Mouse (Mus musculus): ENCODE results near the gene Hcfc2. TPM values are rescaled to one million over a fixed set of nuclear protein-coding genes. Genes with fewer than 3 reads are reported as not detected.
A peak's percentile ranks its signal among the peaks of the same experiment; 100 is the strongest.

The Hcfc2 gene
- polyA plus RNA-seq, 1 experiment from 2014 or later: 42.0 TPM

DNA sequence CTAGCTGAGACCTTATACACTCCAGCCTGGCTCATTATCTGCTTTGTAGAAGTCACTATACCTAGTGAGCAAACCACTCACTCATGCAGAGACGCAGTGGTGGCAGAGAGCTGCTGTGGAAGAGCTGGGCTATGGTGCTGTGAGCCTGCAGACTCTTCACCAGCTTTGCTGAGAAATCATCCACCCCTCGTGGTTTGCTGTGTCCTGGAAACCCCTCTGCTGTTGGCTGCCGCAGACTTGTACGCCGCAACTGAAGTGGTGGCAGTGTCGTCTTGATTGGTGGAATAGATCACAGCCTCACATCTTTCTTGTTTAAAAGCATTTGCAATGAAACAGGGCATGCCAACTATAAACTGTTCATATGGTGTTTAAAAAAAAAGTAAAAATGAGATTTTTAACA is 48.3 kb downstream of the Hcfc2 start:
- ATAC-seq (ENCODE audit: low read depth): no peak

DNA sequence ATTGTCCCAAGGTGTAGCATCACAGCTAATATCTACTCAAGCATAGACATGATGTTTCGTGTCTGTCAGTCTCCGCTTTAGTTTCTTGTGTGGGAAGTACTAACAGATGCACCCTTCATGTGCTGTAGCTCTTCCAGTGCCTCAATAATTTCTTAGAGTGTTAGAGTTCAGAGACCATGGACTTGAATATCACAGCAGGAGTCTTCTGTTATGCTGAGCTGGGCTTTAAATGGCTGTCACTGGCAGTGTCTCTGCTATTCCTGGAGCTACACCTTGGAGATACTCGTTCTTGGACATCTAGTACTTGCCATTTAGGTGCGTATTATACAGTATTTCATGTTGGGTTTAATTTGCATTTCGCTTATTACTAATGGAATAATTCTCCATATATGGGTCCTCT is 49.3 kb downstream of the Hcfc2 start:
- H3K27ac ChIP-seq (replicated peaks): no peak overlapping the region
- H3K4me3 ChIP-seq: no peak overlapping the region
- no peak overlapping the region for H3K4me2 ChIP-seq
- H3K36me3 ChIP-seq: peaks cover 65% of the 10 kb centered on the region
- H3K27me3 ChIP-seq: no peaks in the 10 kb centered on the region
- ATAC-seq (ENCODE audit: low read depth): no peak
- WGBS: 86% methylated on average over 5 of the region's 5 CpGs
- H3K9ac ChIP-seq: no peak overlapping the region
- H3K4me1 ChIP-seq (replicated peaks): peaks cover 9% of the 10 kb centered on the region; the same call in 1 of the 2 replicates
- no peaks in the 10 kb centered on the region for H3K9me3 ChIP-seq

More for the DNA sequence above, 48.3 kb downstream of the Hcfc2 start:
- H3K9ac ChIP-seq: no peak overlapping the region
- peaks cover 9% of the 10 kb centered on the region; the same call in 1 of the 2 replicates for H3K4me1 ChIP-seq (replicated peaks)
- WGBS: 93% methylated on average over 6 of the region's 6 CpGs
- no peak overlapping the region for H3K4me3 ChIP-seq
- no peak overlapping the region for H3K4me2 ChIP-seq
- H3K9me3 ChIP-seq: no peaks in the 10 kb centered on the region
- H3K27me3 ChIP-seq: no peaks in the 10 kb centered on the region
- H3K27ac ChIP-seq (replicated peaks): no peak overlapping the region
- H3K36me3 ChIP-seq: peaks cover 64% of the 10 kb centered on the region

DNA sequence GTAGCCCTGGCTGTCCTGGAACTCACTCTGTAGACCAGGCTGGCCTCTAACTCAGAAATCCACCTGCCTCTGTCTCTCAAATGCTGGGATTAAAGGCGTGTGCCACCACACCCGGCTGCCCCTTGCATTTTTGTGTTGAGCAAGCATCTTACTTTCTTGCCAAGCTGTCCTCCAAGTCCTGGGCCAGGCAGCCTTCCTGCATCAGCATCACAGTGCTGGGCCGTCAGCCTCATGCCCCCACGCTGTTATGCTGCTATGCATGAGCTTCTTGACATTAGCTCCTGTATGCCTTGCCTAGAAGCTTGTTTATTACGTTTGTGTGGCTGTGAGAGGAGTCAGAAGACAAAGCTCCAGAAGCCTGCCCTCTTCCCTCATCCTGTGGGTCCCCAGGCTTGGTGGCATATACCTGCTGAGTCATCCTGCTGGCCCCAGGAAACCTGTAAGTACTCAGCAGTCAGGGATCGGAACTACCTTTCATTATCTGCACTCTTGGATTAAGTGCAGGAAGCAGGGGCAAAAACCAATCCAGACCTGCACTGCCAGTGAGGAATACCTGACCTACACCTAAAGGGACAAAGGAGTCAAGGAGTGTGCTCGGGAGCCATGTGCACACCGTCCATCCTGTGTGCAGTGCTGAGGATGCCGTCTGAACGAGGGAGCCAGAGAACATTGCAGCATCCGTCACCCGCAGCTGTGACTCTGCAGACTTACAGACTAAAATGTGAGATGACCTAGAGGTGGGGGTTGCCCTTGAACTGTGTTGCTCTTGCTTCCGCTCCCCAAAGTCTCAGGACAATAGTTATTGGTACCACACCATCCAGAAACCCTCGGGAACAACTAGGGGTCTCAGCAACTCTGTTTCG is 51.3 kb downstream of the Hcfc2 start:
- H3K9me3 ChIP-seq: no peaks in the 10 kb centered on the region
- no peak overlapping the region for H3K9ac ChIP-seq
- peaks cover 84% of the 10 kb centered on the region for H3K36me3 ChIP-seq
- no peak overlapping the region for H3K4me3 ChIP-seq
- H3K27me3 ChIP-seq: no peaks in the 10 kb centered on the region
- WGBS: 90% methylated on average over 15 of the region's 15 CpGs
- H3K4me1 ChIP-seq (replicated peaks): no peaks in the 10 kb centered on the region
- no peak overlapping the region for H3K4me2 ChIP-seq
- ATAC-seq (ENCODE audit: low read depth): no peak
- no peak overlapping the region; the same call in 1 of the 2 replicates for H3K27ac ChIP-seq (replicated peaks)

DNA sequence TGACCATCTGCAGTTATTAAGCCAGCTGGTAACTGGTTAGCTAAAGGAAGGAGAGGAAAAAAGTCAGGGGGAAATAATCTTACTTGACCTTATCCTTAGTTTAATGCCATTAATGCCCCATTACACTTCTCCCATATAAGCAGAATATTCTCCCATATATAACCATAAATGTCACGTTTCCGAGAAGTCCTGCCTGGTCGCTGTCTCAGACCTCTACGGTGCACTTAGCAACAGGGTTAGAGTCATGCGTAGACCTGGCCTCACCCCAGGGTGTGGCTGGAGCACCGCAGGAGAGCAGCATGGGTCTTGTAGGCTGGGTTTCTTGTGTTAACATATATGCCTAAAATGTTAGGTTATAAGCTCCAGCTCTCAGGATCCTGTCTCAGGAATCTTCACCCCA is 54.8 kb downstream of the Hcfc2 start:
- H3K4me3 ChIP-seq: no peak overlapping the region
- no peak for ATAC-seq (ENCODE audit: low read depth)
- H3K27ac ChIP-seq (replicated peaks): no peak overlapping the region
- no peaks in the 10 kb centered on the region for H3K4me1 ChIP-seq (replicated peaks)
- peaks cover 96% of the 10 kb centered on the region for H3K36me3 ChIP-seq
- no peaks in the 10 kb centered on the region for H3K9me3 ChIP-seq
- H3K9ac ChIP-seq: no peak overlapping the region
- H3K27me3 ChIP-seq: no peaks in the 10 kb centered on the region
- no peak overlapping the region for H3K4me2 ChIP-seq
- 72% methylated on average over 6 of the region's 6 CpGs for WGBS

DNA sequence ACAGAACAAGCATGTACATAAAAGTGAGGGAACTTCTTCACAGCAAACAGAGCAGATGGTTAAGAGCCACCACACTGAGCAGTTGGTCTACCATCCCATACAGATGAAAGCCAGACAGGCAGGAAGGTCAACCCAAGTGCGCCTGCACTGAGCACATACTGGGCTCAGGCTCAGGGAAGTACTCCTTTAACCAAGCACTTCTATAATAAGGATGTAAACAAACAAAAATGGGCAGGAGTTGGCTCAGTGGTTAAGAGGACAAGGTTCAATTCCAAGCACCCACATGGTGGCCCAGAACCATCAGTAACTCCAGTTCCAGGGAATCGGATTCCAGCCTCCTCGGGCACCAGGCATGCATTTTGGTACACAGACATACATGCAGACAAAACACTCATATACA is 57.0 kb downstream of the Hcfc2 start:
- WGBS: 90% methylated on average over 3 of the region's 3 CpGs
- no peak overlapping the region for H3K9ac ChIP-seq
- no peak overlapping the region for H3K4me2 ChIP-seq
- H3K36me3 ChIP-seq: peaks cover 94% of the 10 kb centered on the region
- no peak overlapping the region for H3K27ac ChIP-seq (replicated peaks)
- no peaks in the 10 kb centered on the region for H3K9me3 ChIP-seq
- H3K4me1 ChIP-seq (replicated peaks): peaks cover 10% of the 10 kb centered on the region
- H3K4me3 ChIP-seq: no peak overlapping the region
- H3K27me3 ChIP-seq: no peaks in the 10 kb centered on the region
- no peak for ATAC-seq (ENCODE audit: low read depth)

DNA sequence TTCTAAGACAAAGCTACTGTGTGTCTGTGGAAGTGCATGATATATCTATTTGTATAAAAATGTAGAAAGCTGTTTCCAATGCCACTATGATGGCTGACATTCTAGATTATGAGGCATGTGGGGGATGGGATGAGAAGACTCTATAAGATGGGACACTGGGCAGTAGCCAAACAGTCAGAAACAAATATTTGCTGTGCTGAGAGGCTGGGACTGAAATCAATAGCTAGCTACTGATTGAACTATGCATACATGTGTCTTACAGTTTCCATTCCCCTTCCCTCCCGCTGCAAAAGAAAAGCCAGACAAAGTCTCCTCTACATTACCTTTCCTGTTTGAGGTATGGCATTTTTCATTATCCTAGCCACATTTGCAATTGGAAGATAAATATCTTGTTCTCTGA is 58.7 kb downstream of the Hcfc2 start:
- peaks cover 92% of the 10 kb centered on the region for H3K36me3 ChIP-seq
- no peaks in the 10 kb centered on the region for H3K27me3 ChIP-seq
- ATAC-seq (ENCODE audit: low read depth): no peak
- H3K9ac ChIP-seq: no peak overlapping the region
- no peak overlapping the region for H3K4me3 ChIP-seq
- H3K4me2 ChIP-seq: no peak overlapping the region
- H3K27ac ChIP-seq (replicated peaks): no peak overlapping the region
- 93% methylated on average over 1 of the region's 1 CpGs for WGBS
- H3K9me3 ChIP-seq: no peaks in the 10 kb centered on the region
- H3K4me1 ChIP-seq (replicated peaks): peaks cover 26% of the 10 kb centered on the region

DNA sequence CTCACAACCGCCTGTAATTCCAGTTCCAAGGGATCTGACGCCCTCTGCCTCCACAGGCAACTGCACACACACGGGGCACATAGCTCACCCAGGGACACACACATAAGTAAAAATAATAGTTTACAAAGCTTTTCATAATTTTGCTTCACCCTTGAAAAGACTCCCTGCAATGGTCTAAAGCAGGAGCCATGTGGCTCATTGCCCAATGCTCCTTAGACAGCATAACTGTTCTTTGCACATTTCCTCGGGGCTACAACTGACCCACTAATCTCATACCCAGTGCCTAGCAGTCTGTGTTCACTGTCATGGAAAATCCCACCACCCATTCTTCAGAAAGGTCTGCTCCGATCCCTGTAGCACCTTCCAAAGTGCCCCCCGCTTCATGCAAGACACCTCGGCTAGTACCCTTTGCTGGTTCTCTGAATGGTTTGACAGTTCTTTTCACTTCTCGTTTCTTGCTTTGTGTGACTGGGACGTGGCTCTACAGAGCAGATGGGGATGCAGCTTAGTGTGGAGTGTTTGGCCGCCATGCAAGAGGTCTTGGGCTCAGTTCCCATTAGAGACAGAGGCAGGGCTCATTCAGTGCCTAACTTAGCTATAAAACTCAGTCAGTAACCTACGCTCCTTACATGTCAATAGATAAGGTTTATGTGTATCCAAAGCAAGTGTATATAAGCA is 59.4 kb downstream of the Hcfc2 start:
- Histone ChIP-seq H3K9ac (no peak overlapping the region), H3K4me2 (no peak overlapping the region), H3K9me3 (no peaks in the 10 kb centered on the region), H3K4me1 (replicated peaks) (peaks cover 33% of the 10 kb centered on the region), H3K27me3 (no peaks in the 10 kb centered on the region), H3K4me3 (no peak overlapping the region), H3K36me3 (peaks cover 95% of the 10 kb centered on the region), H3K27ac (replicated peaks) (no peak overlapping the region)
- ATAC-seq (ENCODE audit: low read depth): no peak
- 95% methylated on average over 11 of the region's 11 CpGs for WGBS

DNA sequence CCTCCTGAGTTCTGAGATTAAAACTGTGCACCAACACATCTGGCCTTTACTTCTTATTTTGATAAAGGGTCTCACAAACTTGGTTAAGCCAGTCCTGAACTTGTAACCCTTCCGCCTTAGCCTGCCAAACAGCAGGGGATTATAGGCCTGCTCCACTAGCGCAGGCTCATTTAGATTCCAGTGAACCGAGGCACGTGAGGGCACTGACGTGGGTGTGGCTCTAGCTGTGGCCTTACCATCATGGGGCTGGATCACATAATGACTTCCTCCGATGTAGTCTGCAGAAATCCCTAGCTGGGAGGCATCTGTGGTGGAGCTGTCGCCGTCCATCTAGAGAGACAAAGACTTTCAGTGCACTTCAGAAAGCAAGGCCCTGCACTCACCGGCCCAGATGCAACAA is 60.5 kb downstream of the Hcfc2 start:
- Histone ChIP-seq H3K4me1 (replicated peaks) (peaks cover 44% of the 10 kb centered on the region), H3K27ac (replicated peaks) (no peak overlapping the region), H3K9me3 (no peaks in the 10 kb centered on the region), H3K9ac (no peak overlapping the region), H3K4me2 (no peak overlapping the region), H3K36me3 (peaks cover 90% of the 10 kb centered on the region), H3K27me3 (no peaks in the 10 kb centered on the region), H3K4me3 (no peak overlapping the region)
- ATAC-seq (ENCODE audit: low read depth): no peak
- WGBS: 70% methylated on average over 9 of the region's 9 CpGs

DNA sequence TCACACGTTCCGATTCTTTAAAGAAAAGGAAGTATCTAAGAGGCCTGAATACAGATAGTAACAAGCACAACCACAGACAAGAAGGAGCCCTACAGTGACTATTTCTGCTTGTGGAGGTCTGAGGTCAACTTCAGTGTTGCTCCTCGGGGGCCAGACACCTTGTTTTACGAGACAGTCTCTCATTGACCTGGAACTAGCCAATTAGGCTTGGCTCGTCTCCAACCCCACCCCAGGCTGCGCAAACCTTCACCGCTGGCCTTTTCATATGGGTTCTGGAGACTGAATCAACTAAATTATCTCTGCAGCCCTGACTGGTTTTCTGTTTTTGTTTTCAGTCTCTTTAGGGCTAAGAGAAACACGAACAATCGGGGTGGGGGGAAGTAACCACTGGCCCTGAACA is 61.4 kb downstream of the Hcfc2 start:
- H3K27me3 ChIP-seq: no peaks in the 10 kb centered on the region
- no peak overlapping the region for H3K4me3 ChIP-seq
- no peak for ATAC-seq (ENCODE audit: low read depth)
- peaks cover 53% of the 10 kb centered on the region for H3K4me1 ChIP-seq (replicated peaks)
- H3K4me2 ChIP-seq: no peak overlapping the region
- H3K9ac ChIP-seq: no peak overlapping the region
- H3K27ac ChIP-seq (replicated peaks): no peak overlapping the region
- WGBS: 51% methylated on average over 9 of the region's 9 CpGs
- H3K9me3 ChIP-seq: no peaks in the 10 kb centered on the region
- peaks cover 83% of the 10 kb centered on the region for H3K36me3 ChIP-seq

DNA sequence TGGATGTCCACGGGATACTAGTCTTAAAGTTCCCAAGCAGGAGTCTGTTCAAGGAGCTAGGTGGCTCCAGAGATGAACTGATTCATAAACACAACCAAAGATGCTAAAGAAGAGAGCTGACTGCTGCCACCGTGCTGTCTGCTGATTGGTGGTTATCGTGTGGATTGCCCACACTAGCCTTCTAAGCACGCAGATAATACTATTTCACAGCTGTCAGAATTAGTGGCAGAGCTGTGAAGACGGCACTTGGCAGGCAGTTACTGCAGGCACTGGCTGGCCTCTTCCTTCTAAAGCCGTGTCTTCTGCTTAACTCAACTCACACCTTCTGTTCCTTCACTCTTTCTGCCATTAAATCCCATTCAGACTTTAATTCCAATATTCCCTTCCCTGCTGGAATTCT is 62.4 kb downstream of the Hcfc2 start:
- WGBS: 83% methylated on average over 6 of the region's 6 CpGs
- peaks cover 58% of the 10 kb centered on the region for H3K4me1 ChIP-seq (replicated peaks)

DNA sequence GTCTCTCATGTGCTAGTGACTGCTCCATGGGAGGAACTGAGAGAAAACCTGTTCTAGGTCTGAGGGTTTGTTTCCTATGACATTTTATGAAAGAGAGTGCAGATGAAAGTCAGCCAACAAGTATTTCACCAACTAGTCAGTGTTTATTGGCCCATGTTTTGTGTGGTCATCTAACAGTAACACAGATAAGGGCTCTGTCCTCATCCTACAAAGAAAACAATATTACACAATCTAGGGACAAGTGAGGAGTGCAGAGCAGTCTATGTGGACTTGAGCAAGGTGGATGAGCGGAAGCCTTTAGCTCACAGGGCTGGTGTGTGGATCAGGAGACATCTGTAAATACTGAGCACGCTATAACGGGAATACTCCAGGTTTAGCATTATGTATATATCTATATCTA is 62.9 kb downstream of the Hcfc2 start:
- WGBS: over 99% methylated on average over 3 of the region's 3 CpGs
- H3K27ac ChIP-seq (replicated peaks): no peak overlapping the region
- H3K4me2 ChIP-seq: no peak overlapping the region
- peaks cover 68% of the 10 kb centered on the region for H3K36me3 ChIP-seq
- no peak for ATAC-seq (ENCODE audit: low read depth)
- H3K4me1 ChIP-seq (replicated peaks): peaks cover 58% of the 10 kb centered on the region
- no peaks in the 10 kb centered on the region for H3K27me3 ChIP-seq
- H3K9ac ChIP-seq: no peak overlapping the region
- no peaks in the 10 kb centered on the region for H3K9me3 ChIP-seq
- no peak overlapping the region for H3K4me3 ChIP-seq

More for the DNA sequence above, 62.4 kb downstream of the Hcfc2 start:
- no peak overlapping the region for H3K9ac ChIP-seq
- no peak overlapping the region for H3K4me2 ChIP-seq
- ATAC-seq (ENCODE audit: low read depth): no peak
- H3K27ac ChIP-seq (replicated peaks): no peak overlapping the region
- H3K27me3 ChIP-seq: no peaks in the 10 kb centered on the region
- peaks cover 73% of the 10 kb centered on the region for H3K36me3 ChIP-seq
- no peaks in the 10 kb centered on the region for H3K9me3 ChIP-seq
- no peak overlapping the region for H3K4me3 ChIP-seq

DNA sequence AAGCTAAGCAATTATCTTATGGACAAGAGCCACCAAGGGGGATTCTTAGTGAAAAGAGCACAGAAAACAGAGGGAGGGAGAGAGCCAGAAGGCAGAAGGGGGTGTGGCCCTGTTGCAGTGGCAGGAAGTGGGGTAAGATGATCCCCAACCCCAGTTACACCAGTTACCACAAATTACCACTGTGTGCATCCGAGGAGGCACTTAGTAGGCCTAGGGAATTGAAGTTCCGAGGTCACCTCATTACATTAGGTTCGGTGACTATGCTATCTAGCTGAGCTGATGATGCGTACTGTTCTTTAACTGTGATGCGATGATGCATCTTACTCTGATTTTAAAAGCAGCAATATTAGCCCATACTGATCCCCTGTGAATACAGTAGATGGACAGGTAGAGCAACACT is 63.7 kb downstream of the Hcfc2 start:
- Histone ChIP-seq H3K9me3 (no peaks in the 10 kb centered on the region), H3K27me3 (no peaks in the 10 kb centered on the region), H3K9ac (no peak overlapping the region; the same call in 1 of the 2 replicates), H3K27ac (replicated peaks) (no peak overlapping the region), H3K4me3 (0 out of 2 replicates have a peak overlapping the region, but pooled peaks have one; percentile 14), H3K4me2 (peak overlapping the region; percentile 84), H3K4me1 (replicated peaks) (peaks cover 58% of the 10 kb centered on the region), H3K36me3 (peaks cover 59% of the 10 kb centered on the region)
- 87% methylated on average over 5 of the region's 5 CpGs for WGBS
- no peak for ATAC-seq (ENCODE audit: low read depth)
